Mouse (Mus musculus): ENCODE results near the gene Nfix. TPM values are rescaled to one million over a fixed set of nuclear protein-coding genes. Genes with fewer than 3 reads are reported as not detected.

The Nfix gene
- polyA plus RNA-seq (2012; rRNA removed) (1.2 and 1.4 TPM in 2 replicates), polyA plus RNA-seq (2014; fragmentation: Nextera tagmentation; extraction: Ambion mirVana) (2.5 and 3.1 TPM in 2 replicates)

GRCm38 (mm10) chr8:84799999-84800831, at the start of gene Nfix:
Nfix (minus strand) TSS chr8:84800344.
- H3K4me3 ChIP-seq (ENCODE audit: insufficient read depth in 1 of 2, low read depth in 2 of 2, low read length in 2 of 2) = peak within 1 kb of the TSS; percentile 57 to 81
- 2% methylated on average over 86 of the region's 125 CpGs for WGBS (ENCODE audit: insufficient replicate concordance)
- H3K9ac ChIP-seq (replicated peaks) = peak within 1 kb of the TSS; percentile 63
- TF ChIP-seq EP300 (IDR thresholded peaks at IDR 0.05; ENCODE audit: low read depth) (no peak), CTCF (IDR thresholded peaks at IDR 0.05; ENCODE audit: low read depth) (no peak)
- no peak within 1 kb of the TSS for H3K27ac ChIP-seq
- peaks cover 46% of the 10 kb centered on the region for H3K27me3 ChIP-seq (ENCODE audit: control insufficient read depth, insufficient read depth, low read length)
- no peaks in the 10 kb centered on the region for H3K9me3 ChIP-seq (ENCODE audit: control insufficient read depth, low read length)
- peak within 1 kb of the TSS; percentile 98 for H3K4me2 ChIP-seq (ENCODE audit: low read depth)
- no peaks in the 10 kb centered on the region for H3K36me3 ChIP-seq (replicated peaks; ENCODE audit: control insufficient read depth, insufficient read depth, low read depth)
- peak; percentile 47 for ATAC-seq (ENCODE audit: insufficient read depth)
- DNase-seq (ENCODE audit: low read depth in 3 of 3, low spot score in 3 of 3) = no peak
- H3K4me1 ChIP-seq (replicated peaks; ENCODE audit: control insufficient read depth in 2 of 2, insufficient read depth in 2 of 2, low read length in 1 of 2) = no peaks in the 10 kb centered on the region; a peak in 1 of 4 replicates

GRCm38 (mm10) chr8:84847684-84848435, 47.7 kb upstream of the Nfix start:
- Histone ChIP-seq H3K27ac (peak overlapping the region; percentile 86), H3K36me3 (replicated peaks; ENCODE audit: control insufficient read depth, insufficient read depth, low read depth) (peaks cover 29% of the 10 kb centered on the region), H3K4me2 (ENCODE audit: low read depth) (peak overlapping the region; percentile 73), H3K27me3 (ENCODE audit: control insufficient read depth, insufficient read depth, low read length) (no peaks in the 10 kb centered on the region), H3K9ac (replicated peaks) (peak overlapping the region; percentile 58), H3K4me3 (ENCODE audit: insufficient read depth in 1 of 2, low read depth in 2 of 2, low read length in 2 of 2) (peak overlapping the region; percentile 85 to 95), H3K4me1 (replicated peaks; ENCODE audit: control insufficient read depth in 2 of 2, insufficient read depth in 2 of 2, low read length in 1 of 2) (peaks cover 19 to 20% of the 10 kb centered on the region in 2 experiments), H3K9me3 (ENCODE audit: control insufficient read depth, low read length) (no peaks in the 10 kb centered on the region)
- peak in 1 of 3 experiments; percentile 58 for DNase-seq (ENCODE audit: low read depth in 3 of 3, low spot score in 3 of 3)
- 4% methylated on average over 6 of the region's 6 CpGs for WGBS (ENCODE audit: insufficient replicate concordance)
- ATAC-seq (ENCODE audit: insufficient read depth) = no peak
- TF ChIP-seq EP300 (IDR thresholded peaks at IDR 0.05; ENCODE audit: low read depth) (peak; percentile 66), CTCF (IDR thresholded peaks at IDR 0.05; ENCODE audit: low read depth) (no peak)

- H3K9me3 ChIP-seq (ENCODE audit: control insufficient read depth, low read length) = no peaks in the 10 kb centered on the region
- peak within 1 kb of the TSS; percentile 85 to 95 for H3K4me3 ChIP-seq (ENCODE audit: insufficient read depth in 1 of 2, low read depth in 2 of 2, low read length in 2 of 2)
- under 1% methylated on average over 55 of the region's 55 CpGs for WGBS (ENCODE audit: insufficient replicate concordance)
- H3K36me3 ChIP-seq (replicated peaks; ENCODE audit: control insufficient read depth, insufficient read depth, low read depth) = peaks cover 39% of the 10 kb centered on the region
- peak; percentile 99 for ATAC-seq (ENCODE audit: insufficient read depth)
- peak; percentile 100 for DNase-seq (ENCODE audit: low read depth in 3 of 3, low spot score in 3 of 3)
- H3K4me2 ChIP-seq (ENCODE audit: low read depth) = peak within 1 kb of the TSS; percentile 94
- H3K27me3 ChIP-seq (ENCODE audit: control insufficient read depth, insufficient read depth, low read length) = no peaks in the 10 kb centered on the region
- TF ChIP-seq CTCF (IDR thresholded peaks at IDR 0.05; ENCODE audit: low read depth) (peak; percentile 54), EP300 (IDR thresholded peaks at IDR 0.05; ENCODE audit: low read depth) (peak; percentile 17)
- peak within 1 kb of the TSS; percentile 86 for H3K27ac ChIP-seq
- H3K9ac ChIP-seq (replicated peaks) = peak within 1 kb of the TSS; percentile 97
- H3K4me1 ChIP-seq (replicated peaks; ENCODE audit: control insufficient read depth in 2 of 2, insufficient read depth in 2 of 2, low read length in 1 of 2) = peaks cover 19 to 20% of the 10 kb centered on the region in 2 experiments
Measured at GRCm38 (mm10) chr8:84846722-84847572, 46.8 kb upstream of the Nfix start, which contains the start of gene Calr. Calr (minus strand) TSS chr8:84846934.

- ATAC-seq (ENCODE audit: insufficient read depth) = peak; percentile 31
- Histone ChIP-seq H3K4me1 (replicated peaks; ENCODE audit: control insufficient read depth in 2 of 2, insufficient read depth in 2 of 2, low read length in 1 of 2) (peaks cover 20 to 22% of the 10 kb centered on the region in 2 experiments), H3K4me2 (ENCODE audit: low read depth) (peak overlapping the region; percentile 94), H3K9ac (replicated peaks) (peak overlapping the region; percentile 97), H3K4me3 (ENCODE audit: insufficient read depth in 1 of 2, low read depth in 2 of 2, low read length in 2 of 2) (peak overlapping the region; percentile 83 to 95), H3K36me3 (replicated peaks; ENCODE audit: control insufficient read depth, insufficient read depth, low read depth) (peaks cover 43% of the 10 kb centered on the region), H3K9me3 (ENCODE audit: control insufficient read depth, low read length) (no peaks in the 10 kb centered on the region), H3K27ac (peak overlapping the region; percentile 81), H3K27me3 (ENCODE audit: control insufficient read depth, insufficient read depth, low read length) (no peaks in the 10 kb centered on the region)
- TF ChIP-seq EP300 (IDR thresholded peaks at IDR 0.05; ENCODE audit: low read depth) = no peak
- TF ChIP-seq CTCF (IDR thresholded peaks at IDR 0.05; ENCODE audit: low read depth) = no peak
- under 1% methylated on average over 30 of the region's 30 CpGs for WGBS (ENCODE audit: insufficient replicate concordance)
- DNase-seq (ENCODE audit: low read depth in 3 of 3, low spot score in 3 of 3) = no peak
Measured at GRCm38 (mm10) chr8:84846094-84846721, 46.1 kb upstream of the Nfix start.

Measured in liver, embryonic 14.5 days (tissue).